Mouse (Mus musculus) liver, embryonic 16.5 days (tissue): ENCODE data around the gene Aak1. TPM values are rescaled to one million over a fixed set of nuclear protein-coding genes. Genes with fewer than 3 reads are reported as not detected.
A peak's percentile ranks its signal among the peaks of the same experiment; 100 is the strongest.
"Not testable (repeated sequence)": the region's sequence is repeated elsewhere in the genome, so short reads cannot be mapped to it uniquely, and the experiment has no call there.

ENCODE experiments used
- ATAC-seq: fragments of 200-750 bp; cut with Nextera tagmentation; 2 replicates; pipeline ENCODE4 v1.8.0; 2017; ENCODE audit warnings: low read depth, mild to moderate bottlenecking, moderate number of reproducible peaks, moderate library complexity
- H3K27ac ChIP-seq: fragments of 300-500 bp; sonication (generic); 2 replicates; pipeline ENCODE4 v1.5.1; 2014; ENCODE audit warnings: mild to moderate bottlenecking, low read length
- H3K27me3 ChIP-seq: fragments of 300-500 bp; sonication (generic); 2 replicates; pipeline ENCODE4 v1.6.1; 2014; ENCODE audit warnings: low read depth, low read length, mixed read lengths; ENCODE audit not compliant: control insufficient read depth, insufficient read depth
- H3K36me3 ChIP-seq: fragments of 300-500 bp; sonication (generic); 2 replicates; pipeline ENCODE4 v1.6.1; 2014; ENCODE audit warnings: mild to moderate bottlenecking; ENCODE audit not compliant: control insufficient read depth, insufficient read depth
- H3K4me1 ChIP-seq: fragments of 300-500 bp; sonication (generic); 2 replicates; pipeline ENCODE4 v1.6.1; 2014; ENCODE audit warnings: low read depth, low read length, mixed read lengths; ENCODE audit not compliant: control insufficient read depth
- H3K4me2 ChIP-seq: fragments of 300-500 bp; sonication (generic); 2 replicates; pipeline ENCODE4 v1.6.1; 2014; ENCODE audit warnings: low read depth, low read length, mixed read lengths
- H3K4me3 ChIP-seq: fragments of 300-500 bp; sonication (generic); 2 replicates; pipeline ENCODE4 v1.5.1; 2014; ENCODE audit warnings: low read depth, mild to moderate bottlenecking, low read length
- H3K9ac ChIP-seq: fragments of 300-500 bp; sonication (generic); 2 replicates; pipeline ENCODE4 v1.6.1; 2014; ENCODE audit warnings: low read depth, low read length
- H3K9me3 ChIP-seq: fragments of 300-500 bp; sonication (generic); replicated peaks from 2 replicates; pipeline ENCODE4 v1.6.1; 2016; ENCODE audit warnings: low read length; ENCODE audit not compliant: control insufficient read depth
- WGBS: fragments of 180-500 bp; shearing (Covaris S2); extraction: QIAGEN DNeasy Blood & Tissue Kit; methylation state at CpG from one replicate; pipeline ENCODE4 v1.1.7; 2014; ENCODE audit not compliant: insufficient replicate concordance; 5-methylcytosine and 5-hydroxymethylcytosine counted together
- polyA plus RNA-seq: library from polyadenylated mRNA; unstranded; fragments of >200 nt; fragmentation: Nextera tagmentation; extraction: Ambion mirVana; gene quantifications from 2 replicates; pipeline ENCODE4 v1.2.1, GENCODE M21; 2015

Gene Aak1
- polyA plus RNA-seq, 1 experiment from 2014 or later = 3.4 TPM

DNA sequence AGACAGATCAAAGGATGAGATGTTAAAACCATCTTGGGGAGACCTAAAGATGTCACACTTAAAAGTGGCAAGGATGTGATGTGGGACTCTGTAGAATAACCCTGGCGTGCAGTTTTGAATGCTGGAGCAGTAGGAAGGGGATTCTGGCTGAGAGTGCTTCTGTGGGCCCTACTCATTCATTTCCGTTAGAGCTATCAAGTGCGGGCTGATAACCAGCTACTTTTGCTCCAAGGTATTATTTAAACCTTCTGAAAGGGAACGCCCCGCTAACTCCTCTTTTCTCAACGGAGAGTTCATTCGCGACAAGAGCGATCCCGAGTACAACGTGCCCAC, 192.7 kb downstream of the Aak1 start:
- H3K4me1 ChIP-seq = peaks cover 19% of the 10 kb centered on the region
- H3K27me3 ChIP-seq = no peaks in the 10 kb centered on the region
- no peak for ATAC-seq
- H3K4me3 ChIP-seq = peak overlapping the region; percentile 86
- no peaks in the 10 kb centered on the region for H3K9me3 ChIP-seq
- peak overlapping the region; percentile 95 for H3K27ac ChIP-seq
- under 1% methylated on average over 11 of the region's 11 CpGs for WGBS
- no peaks in the 10 kb centered on the region for H3K36me3 ChIP-seq
- peak overlapping the region; percentile 95 for H3K9ac ChIP-seq
- H3K4me2 ChIP-seq = peak overlapping the region; percentile 95

DNA sequence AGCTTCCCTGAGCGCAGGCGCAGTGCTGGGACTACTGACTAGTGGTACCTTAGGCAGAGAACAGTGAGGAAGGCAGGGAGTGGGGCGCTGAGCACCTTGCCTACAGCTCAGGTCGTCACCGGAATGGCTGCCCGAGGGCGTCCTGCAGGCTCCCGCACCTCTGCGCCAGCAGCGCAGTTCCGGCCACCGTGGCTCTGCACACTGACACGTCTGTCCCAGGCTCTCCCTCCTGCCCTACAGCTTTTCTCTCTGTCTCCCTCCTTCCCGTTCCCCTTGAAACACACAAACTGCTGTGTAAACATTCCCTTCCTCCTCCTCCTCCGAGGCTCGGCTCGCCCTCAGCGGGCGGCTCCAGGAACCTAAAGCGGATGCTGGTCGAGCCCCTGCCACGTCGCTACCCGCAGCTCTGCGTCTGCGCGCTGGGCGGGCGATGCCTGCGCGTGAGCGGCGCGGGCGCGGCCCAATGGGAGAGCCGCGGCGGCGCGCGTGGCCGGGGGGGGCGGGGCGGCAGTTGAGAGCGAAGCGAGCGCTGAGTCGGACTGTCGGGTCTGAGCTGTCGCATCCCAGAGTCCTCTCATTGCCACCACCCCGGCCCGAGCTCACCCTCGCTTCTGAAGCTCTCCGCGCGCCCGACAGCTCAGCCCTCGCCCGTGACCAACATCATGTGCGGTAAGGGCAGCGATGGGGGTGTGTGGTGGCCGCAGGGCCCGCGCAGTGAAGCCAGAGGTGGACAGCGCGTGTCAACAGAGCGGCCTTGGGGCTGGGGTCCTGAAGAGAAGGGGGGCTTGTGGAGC, 193.2 kb downstream of the Aak1 start, which contains the start of gene Gfpt1:
TSS of gene Gfpt1 (plus strand) at position 510 of the 794 bp plus-strand sequence.
- peak within 1 kb of the TSS; percentile 95 for H3K27ac ChIP-seq
- peak; percentile 95 for ATAC-seq
- H3K4me3 ChIP-seq = peak within 1 kb of the TSS; percentile 86
- H3K36me3 ChIP-seq = no peaks in the 10 kb centered on the region
- H3K9ac ChIP-seq = peak within 1 kb of the TSS; percentile 95
- H3K27me3 ChIP-seq = no peaks in the 10 kb centered on the region
- under 1% methylated on average over 67 of the region's 68 CpGs for WGBS
- peaks cover 19% of the 10 kb centered on the region for H3K4me1 ChIP-seq
- H3K9me3 ChIP-seq = no peaks in the 10 kb centered on the region
- H3K4me2 ChIP-seq = peak within 1 kb of the TSS; percentile 95

DNA sequence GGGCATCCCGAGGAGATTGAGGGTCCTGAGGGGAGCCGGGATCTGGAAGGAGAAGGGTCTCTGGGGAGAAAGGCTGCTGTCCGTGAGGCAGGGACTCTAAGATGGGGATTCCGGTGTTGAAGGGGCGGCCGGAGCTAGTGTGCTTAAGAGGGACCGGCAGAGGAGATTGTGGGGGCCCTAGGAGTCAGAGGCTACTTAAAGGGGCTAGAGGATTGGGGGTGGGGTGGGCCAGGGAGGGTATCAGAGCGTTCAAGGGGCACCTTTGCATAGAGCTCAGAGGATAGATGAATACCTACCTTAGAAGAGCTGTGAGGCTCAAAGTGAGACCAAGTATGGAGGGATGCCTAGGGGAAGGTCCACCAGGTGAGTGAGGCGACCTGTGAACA, 193.8 kb downstream of the Aak1 start:
- Histone ChIP-seq H3K4me3 (peak overlapping the region; percentile 86), H3K27me3 (no peaks in the 10 kb centered on the region), H3K27ac (peak overlapping the region; percentile 58), H3K4me2 (peak overlapping the region; percentile 95), H3K9me3 (no peaks in the 10 kb centered on the region), H3K9ac (peak overlapping the region; percentile 95), H3K36me3 (no peaks in the 10 kb centered on the region), H3K4me1 (peaks cover 19% of the 10 kb centered on the region)
- no peak for ATAC-seq
- 1% methylated on average over 9 of the region's 9 CpGs for WGBS

DNA sequence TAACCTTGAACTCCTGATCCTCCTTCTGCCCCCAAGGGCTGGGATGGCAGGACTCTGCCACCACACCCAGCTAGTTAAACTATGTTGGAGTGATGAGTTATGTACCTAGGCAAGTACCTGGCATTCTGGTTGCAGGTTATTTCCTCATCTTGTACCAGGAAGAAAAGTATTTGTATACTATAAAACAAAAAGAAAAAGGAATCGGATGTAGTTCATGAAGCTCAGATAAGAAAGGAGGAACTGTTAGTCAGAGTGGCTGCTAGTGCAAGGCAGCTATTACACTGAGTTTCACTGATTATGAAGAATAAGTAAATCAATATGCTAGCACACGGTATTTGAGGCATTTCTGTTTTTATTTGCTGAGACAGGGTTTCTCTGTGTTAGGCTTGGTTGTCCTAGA, 195.6 kb downstream of the Aak1 start:
- peaks cover 19% of the 10 kb centered on the region for H3K4me1 ChIP-seq
- no peaks in the 10 kb centered on the region for H3K27me3 ChIP-seq
- ATAC-seq = no peak
- no peaks in the 10 kb centered on the region for H3K9me3 ChIP-seq
- no peak overlapping the region for H3K4me2 ChIP-seq
- no peak overlapping the region for H3K4me3 ChIP-seq
- no peak overlapping the region for H3K27ac ChIP-seq
- no peaks in the 10 kb centered on the region for H3K36me3 ChIP-seq
- no peak overlapping the region for H3K9ac ChIP-seq
- 31% methylated on average over 2 of the region's 2 CpGs for WGBS

DNA sequence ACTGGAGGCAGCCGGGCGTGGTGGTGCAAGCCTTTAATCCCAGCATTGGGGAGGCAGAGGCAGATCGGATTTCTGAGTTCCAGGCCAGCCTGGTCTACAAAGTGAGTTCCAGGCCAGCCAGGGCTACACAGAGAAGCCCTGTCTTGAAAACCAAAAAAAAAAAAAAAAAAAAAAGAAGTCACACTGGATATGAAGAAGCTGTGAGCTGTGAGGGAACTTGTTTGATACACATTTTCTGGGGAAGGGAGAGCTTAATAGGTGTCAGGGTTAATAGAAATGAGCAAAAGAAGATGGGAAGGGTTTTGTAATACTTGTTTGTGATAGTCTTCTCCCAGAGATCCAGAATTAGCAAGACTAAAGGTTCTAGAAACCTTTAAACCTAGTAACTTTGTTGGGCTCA, 196.2 kb downstream of the Aak1 start:
- ATAC-seq = no peak
- Histone ChIP-seq H3K9ac (no peak overlapping the region), H3K27me3 (no peaks in the 10 kb centered on the region), H3K36me3 (no peaks in the 10 kb centered on the region), H3K4me3 (no peak overlapping the region), H3K4me1 (peaks cover 19% of the 10 kb centered on the region), H3K4me2 (no peak overlapping the region), H3K9me3 (no peaks in the 10 kb centered on the region), H3K27ac (no peak overlapping the region)
- WGBS = 67% methylated on average over 3 of the region's 3 CpGs

DNA sequence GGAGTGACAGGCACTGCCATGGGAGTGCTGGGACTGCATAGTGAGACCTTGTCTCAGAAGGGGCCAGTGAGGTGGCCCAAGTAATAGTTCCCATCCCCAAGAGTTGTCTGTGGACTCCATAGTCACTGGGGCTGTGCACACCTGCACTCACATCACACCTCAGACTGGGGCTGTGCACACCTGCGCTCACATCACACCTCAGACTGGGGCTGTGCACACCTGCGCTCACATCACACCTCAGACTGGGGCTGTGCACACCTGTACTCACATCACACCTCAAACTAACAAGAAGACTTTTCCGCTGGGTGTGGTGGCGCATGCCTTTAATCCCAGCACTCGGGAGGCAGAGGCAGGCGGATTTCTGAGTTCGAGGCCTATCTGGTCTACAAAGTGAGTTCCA, 199.4 kb downstream of the Aak1 start:
- H3K9ac ChIP-seq, H3K27me3 ChIP-seq, H3K4me3 ChIP-seq, H3K4me1 ChIP-seq, ATAC-seq, H3K27ac ChIP-seq, H3K4me2 ChIP-seq, H3K36me3 ChIP-seq, H3K9me3 ChIP-seq: not testable (repeated sequence)
- 83% methylated on average over 7 of the region's 7 CpGs for WGBS

DNA sequence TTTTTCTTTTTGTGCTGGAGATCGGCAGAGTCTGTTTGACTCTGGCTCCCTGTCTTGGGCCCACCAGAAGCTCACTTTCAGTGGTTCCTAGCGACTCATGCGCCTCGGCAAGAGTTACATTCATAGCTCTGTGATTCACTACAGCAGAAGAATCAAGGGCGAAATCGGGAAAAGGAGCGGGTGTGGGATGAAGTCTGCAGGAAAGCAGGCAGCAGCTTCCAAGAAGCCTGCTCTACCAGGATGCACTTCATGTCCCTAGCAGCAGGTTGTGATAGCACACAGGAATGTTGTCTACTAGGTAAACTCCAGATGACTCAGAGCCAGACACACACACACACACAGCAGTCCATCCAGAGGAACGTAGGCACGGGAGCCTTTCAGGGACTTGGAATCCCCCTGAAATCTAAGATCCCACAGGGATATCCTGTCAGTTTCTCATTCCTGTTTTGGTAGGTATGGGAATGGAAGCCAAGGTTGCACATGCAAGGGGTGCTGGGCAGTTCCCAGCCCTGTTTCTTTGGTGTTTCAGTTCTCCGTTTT, 202.6 kb downstream of the Aak1 start:
- H3K9me3 ChIP-seq = no peaks in the 10 kb centered on the region
- WGBS = 81% methylated on average over 10 of the region's 10 CpGs

More for the DNA sequence above, 202.6 kb downstream of the Aak1 start:
- no peaks in the 10 kb centered on the region for H3K4me1 ChIP-seq
- H3K27me3 ChIP-seq = no peaks in the 10 kb centered on the region
- H3K4me3 ChIP-seq = no peak overlapping the region
- no peak overlapping the region for H3K27ac ChIP-seq
- ATAC-seq = no peak
- H3K9ac ChIP-seq = no peak overlapping the region
- H3K36me3 ChIP-seq = peaks cover 8% of the 10 kb centered on the region
- H3K4me2 ChIP-seq = no peak overlapping the region

Other genes starting within 250 kb of the Aak1 start
- 2.3 and 2.9 TPM in 2 replicates for gene Asprv1, start 221.4 kb upstream of the Aak1 start, polyA plus RNA-seq
- 51.6 and 53.8 TPM in 2 replicates for gene Mxd1, start 180.4 kb upstream of the Aak1 start, polyA plus RNA-seq
- gene Snrnp27, start 165.0 kb upstream of the Aak1 start, polyA plus RNA-seq = 35.6 and 47.6 TPM in 2 replicates
- gene Gmcl1, start 116.1 kb upstream of the Aak1 start, polyA plus RNA-seq = 5.8 and 6.0 TPM in 2 replicates
- gene Anxa4, start 55.9 kb upstream of the Aak1 start, polyA plus RNA-seq = 42.9 and 45.5 TPM in 2 replicates
- 40.9 and 44.0 TPM in 2 replicates for gene Nfu1, start 159.7 kb downstream of the Aak1 start, polyA plus RNA-seq
- 6.2 and 6.7 TPM in 2 replicates for gene Gfpt1, start 193.3 kb downstream of the Aak1 start, polyA plus RNA-seq